Comparison of ENCODE assay signal across 19 mouse cellular contexts in genomic region chr12:11311106-11311505, GRCm38 (mm10). TPM values are rescaled to one million over a fixed set of nuclear protein-coding genes. Genes with fewer than 3 reads are reported as not detected.
DNase-seq lines count a peak whose midpoint lies in the region; ATAC-seq lines count a peak whose summit lies in the region.
"Had no signal": no experiment of that assay in that cellular context is flagged by ENCODE, and none has a peak within 500 bp of the region (broad histone marks: within the 10 kb centered on the region; RNA-seq: fewer than 3 reads in every experiment).

No protein-coding gene starts in this region.

- no peak for ATAC-seq in midbrain, embryonic 11.5 days (ENCODE audit: low FRiP score)
- no peak for ATAC-seq in midbrain, embryonic 14.5 days (ENCODE audit: low FRiP score, low TSS enrichment)
- ATAC-seq: activated CD4-positive, CD25-positive, alpha-beta regulatory T cell, adult 4 months; CD4-positive, CD25-positive, alpha-beta regulatory T cell, adult 4 months; Patski had no signal

- H3K9ac ChIP-seq in midbrain, embryonic 11.5 days (ENCODE audit: low read length), result no peak overlapping the region
- no peak overlapping the region for H3K9ac ChIP-seq in midbrain, embryonic 14.5 days (replicated peaks; ENCODE audit: low read length)

- peak; percentile 58 for DNase-seq in heart, adult 11 months
- DNase-seq in heart, postnatal 14 days, result no peak
- DNase-seq in midbrain, embryonic 11.5 days (ENCODE audit: low spot score, missing footprints), result peak; percentile 72
- DNase-seq in midbrain, embryonic 14.5 days, result no peak
- DNase-seq: adrenal gland, adult 2 months; adrenal gland, adult 8-10 months; adrenal gland, postnatal 10 days; adrenal gland, postnatal 14 days; adrenal gland, postnatal 25 days; adrenal gland, postnatal 36 days; B cell, adult 2 months; cerebellum, adult 11 months; cerebellum, adult 11-12 months; cerebellum, adult 18-20 months had no signal

- no peak overlapping the region for H3K4me2 ChIP-seq in midbrain, embryonic 11.5 days
- no peak overlapping the region for H3K4me2 ChIP-seq in midbrain, embryonic 14.5 days (ENCODE audit: low read length)

- intact Hi-C loops in heart, postnatal 14 days (cut with DNase I), result loop anchor here (10.0 kb wide), 1 partner anchor 1004 kb away; no protein-coding TSS in a partner anchor

- H3K4me3 ChIP-seq in midbrain, embryonic 11.5 days (ENCODE audit: low read depth, low read length), result no peak overlapping the region
- no peak overlapping the region for H3K4me3 ChIP-seq in midbrain, embryonic 14.5 days (replicated peaks; ENCODE audit: low read depth, low read length)

- H3K27ac ChIP-seq in midbrain, embryonic 11.5 days (ENCODE audit: low read depth, low read length), result no peak overlapping the region
- H3K27ac ChIP-seq in midbrain, embryonic 14.5 days (replicated peaks; ENCODE audit: low read depth, low read length), result no peak overlapping the region

- H3K36me3 ChIP-seq in midbrain, embryonic 11.5 days (ENCODE audit: control insufficient read depth, insufficient read depth, low read length), result peaks cover 5% of the 10 kb centered on the region; the same call in 1 of the 2 replicates
- H3K36me3 ChIP-seq in midbrain, embryonic 14.5 days (ENCODE audit: control insufficient read depth, insufficient read depth, low read length), result peaks cover 48% of the 10 kb centered on the region

- no peaks in the 10 kb centered on the region for H3K27me3 ChIP-seq in midbrain, embryonic 11.5 days (ENCODE audit: control insufficient read depth, insufficient read depth, low read length)
- no peaks in the 10 kb centered on the region for H3K27me3 ChIP-seq in midbrain, embryonic 14.5 days (ENCODE audit: control insufficient read depth, insufficient read depth, low read length)
- H3K27me3 ChIP-seq: CH12.LX, Patski had no signal

- H3K9me3 ChIP-seq in midbrain, embryonic 11.5 days (ENCODE audit: control insufficient read depth, low read length), result no peaks in the 10 kb centered on the region
- H3K9me3 ChIP-seq in midbrain, embryonic 14.5 days (ENCODE audit: control insufficient read depth, low read length), result no peaks in the 10 kb centered on the region
- H3K9me3 ChIP-seq: G1E had no signal

- WGBS in midbrain, embryonic 11.5 days, result 97% methylated on average over 2 of the region's 2 CpGs
- 93% methylated on average over 2 of the region's 2 CpGs for whole genome bisulfite sequencing in midbrain, embryonic 14.5 days

- no peaks in the 10 kb centered on the region for H3K4me1 ChIP-seq in midbrain, embryonic 11.5 days (ENCODE audit: control insufficient read depth, insufficient read depth, low read length)
- no peaks in the 10 kb centered on the region for H3K4me1 ChIP-seq in midbrain, embryonic 14.5 days (ENCODE audit: control insufficient read depth, insufficient read depth, low read length)

RNA-seq across cellular contexts. Expression of gene Smc6, which starts 45.4 kb away (rescaled TPM):
- total RNA-seq in heart, postnatal 14 days (2021), result 10 to 100 TPM; 41.2 to 45.0 TPM
- polyA plus RNA-seq in midbrain, embryonic 11.5 days (2014; fragmentation: Nextera tagmentation; extraction: Ambion mirVana), result 134 and 143 TPM in 2 replicates
- 91.7 and 99.8 TPM in 2 replicates for polyA plus RNA-seq in midbrain, embryonic 14.5 days (2014; fragmentation: Nextera tagmentation; extraction: Ambion mirVana)

RNA-seq across cellular contexts. Expression of gene Gen1, which starts 45.5 kb away (rescaled TPM):
- 1 to 10 TPM; 1.9 to 2.4 TPM for total RNA-seq in heart, postnatal 14 days (2021)
- 14.2 and 20.1 TPM in 2 replicates for polyA plus RNA-seq in midbrain, embryonic 11.5 days (2014; fragmentation: Nextera tagmentation; extraction: Ambion mirVana)
- polyA plus RNA-seq in midbrain, embryonic 14.5 days (2014; fragmentation: Nextera tagmentation; extraction: Ambion mirVana), result 2.4 and 4.3 TPM in 2 replicates
- polyA plus RNA-seq: adrenal gland, adult 2 months had no signal

Comparison
In these comparisons a context has a peak if more than half of its experiments do, and no peak if none do; other contexts are left out.
1. DNase-seq: peak in heart, adult 11 months (single experiment) and midbrain, embryonic 11.5 days (single experiment); none in heart, postnatal 14 days (0 of 2) and midbrain, embryonic 14.5 days (single experiment).